Mouse (Mus musculus) ES-E14 (cell line): ENCODE data around the gene Grin3a.

ENCODE experiments used
- MAFK ChIP-seq: IDR thresholded peaks from 2 replicates; pipeline ENCODE4 v1.6.1; 2014; ENCODE audit warnings: mild to moderate bottlenecking, low read depth, low read length, inconsistent platforms; ENCODE audit not compliant: insufficient read depth
- ZC3H11A ChIP-seq: IDR thresholded peaks from 2 replicates; pipeline ENCODE4 v1.6.1; 2012; ENCODE audit warnings: low read depth, mild to moderate bottlenecking, inconsistent platforms, low read length, borderline replicate concordance

DNA sequence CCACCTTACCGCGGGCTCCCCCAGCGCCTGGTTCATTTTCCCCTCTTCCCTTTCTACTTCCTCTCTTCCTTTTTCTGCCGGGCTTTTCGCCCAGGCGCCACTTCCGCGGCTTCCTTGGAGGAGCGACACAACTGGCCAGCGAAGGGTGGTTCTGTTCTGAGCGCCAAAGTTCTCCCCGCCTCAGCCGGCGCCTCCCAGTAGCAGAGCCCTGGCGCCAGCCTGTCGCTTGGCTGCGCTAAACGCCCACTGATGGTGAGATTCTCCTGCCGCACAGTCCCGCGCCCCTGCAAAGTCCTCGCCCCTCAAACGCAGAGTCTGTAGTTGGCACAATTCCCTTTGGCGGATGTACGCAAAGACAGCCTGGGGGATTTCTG lies at the start of gene Grin3a:
- no peak for TF ChIP-seq ZC3H11A
- no peak for TF ChIP-seq MAFK
